Mouse (Mus musculus) spleen, adult 12 weeks (tissue): ENCODE measurements around the gene Mup17.
"Not testable (repeated sequence)": the region's sequence is repeated elsewhere in the genome, so short reads cannot be mapped to it uniquely, and the experiment has no call there.

ENCODE experiments used
- DNase-seq: peaks from one replicate; pipeline ENCODE4 v3.0.0; 2022; ENCODE audit warnings: low spot score

The Mup17 gene

DNA sequence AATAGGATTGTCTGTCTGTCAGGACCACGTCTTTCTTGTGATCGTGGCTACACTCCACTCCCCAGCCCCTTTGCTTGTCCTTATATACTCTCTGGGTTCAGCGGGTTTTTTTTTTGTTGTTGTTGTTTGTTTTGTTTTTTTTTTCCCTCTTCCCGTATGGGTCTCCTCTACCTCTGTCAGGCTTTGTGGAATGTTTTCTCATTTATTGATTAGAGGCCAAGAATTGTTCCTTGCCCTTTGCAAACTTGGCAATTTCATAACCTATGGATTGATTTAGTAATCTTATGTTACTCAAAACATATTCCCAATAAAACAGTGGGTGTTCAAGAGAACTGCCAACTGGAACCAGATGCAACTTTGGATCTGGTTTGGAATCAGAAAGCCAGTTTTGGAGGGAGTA is at the start of gene Mup17:
Gene Mup17 (minus strand): TSS at position 101 of the 400 bp plus-strand sequence.
- not testable (repeated sequence) for DNase-seq

DNA sequence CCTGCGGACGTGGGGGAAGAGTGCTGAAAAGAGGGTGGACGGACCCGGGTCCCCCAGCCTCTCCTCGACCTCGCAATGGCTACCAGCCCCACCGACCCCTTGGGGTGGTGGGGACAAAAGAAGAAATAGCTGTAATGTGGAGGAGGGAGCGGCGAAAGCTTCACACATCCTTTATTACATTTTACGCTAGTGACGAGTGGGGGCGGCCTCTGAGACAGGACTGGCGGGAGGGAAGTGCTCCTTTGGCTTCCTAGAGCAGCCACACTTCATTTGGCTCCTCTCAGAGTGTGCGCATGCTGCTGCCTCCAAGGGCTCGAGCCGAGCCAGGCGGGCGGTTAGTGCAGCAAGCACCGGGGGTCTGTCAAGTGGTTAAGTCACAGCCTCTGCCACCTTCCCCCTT is 24.1 kb downstream of the Mup17 start:
- not testable (repeated sequence) for DNase-seq

DNA sequence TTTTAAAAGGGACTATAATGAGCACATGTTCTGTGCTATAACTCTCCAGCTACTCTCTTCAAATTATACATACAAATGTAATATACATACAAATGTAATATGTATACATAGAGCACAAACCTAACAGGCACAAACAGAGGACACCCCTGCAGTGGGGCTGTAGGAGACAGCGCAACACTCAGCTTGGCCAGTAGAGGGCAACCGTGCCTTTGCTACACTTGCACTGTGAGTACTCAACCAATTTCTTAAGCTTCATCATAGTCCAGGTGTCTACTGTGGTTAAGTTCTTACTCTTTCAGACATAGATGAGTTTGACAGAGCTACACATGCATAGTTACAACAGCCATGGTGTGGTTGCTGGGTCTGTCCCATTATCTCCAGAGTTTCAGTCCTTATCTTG is 39.8 kb downstream of the Mup17 start:
- DNase-seq = not testable (repeated sequence)
